Mouse (Mus musculus) embryonic fibroblast, embryonic 13.5 days (primary cell): ENCODE results near the gene 1700001C19Rik. TPM values are rescaled to one million over a fixed set of nuclear protein-coding genes. Genes with fewer than 3 reads are reported as not detected.
"Not testable (repeated sequence)": the region's sequence is repeated elsewhere in the genome, so short reads cannot be mapped to it uniquely, and the experiment has no call there.

Source experiments
- H3K27ac ChIP-seq: 2 replicates; pipeline ENCODE4 v1.5.1; 2012; ENCODE audit warnings: low read length, control low read depth, inconsistent platforms; ENCODE audit not compliant: insufficient read depth
- H3K4me1 ChIP-seq: 2 replicates; pipeline ENCODE4 v1.6.1; 2011; ENCODE audit warnings: low read length; ENCODE audit not compliant: control insufficient read depth, insufficient read depth
- H3K4me3 ChIP-seq: 2 replicates; pipeline ENCODE4 v1.5.1; 2011; ENCODE audit warnings: mild to moderate bottlenecking, control low read depth, low read length; ENCODE audit not compliant: insufficient read depth
- CTCF ChIP-seq: IDR thresholded peaks from 2 replicates; pipeline ENCODE4 v1.5.1; 2011; ENCODE audit warnings: mild to moderate bottlenecking, control low read depth, low read length, moderate library complexity, borderline replicate concordance; ENCODE audit not compliant: insufficient read depth
- POLR2A ChIP-seq: IDR thresholded peaks from 2 replicates; pipeline ENCODE4 v1.6.1; 2011; ENCODE audit warnings: low read depth, mild to moderate bottlenecking, control low read depth, low read length, moderate library complexity
- polyA plus RNA-seq: library from polyadenylated mRNA; stranded (reverse); fragments of >200 nt; gene quantifications from 2 replicates; pipeline ENCODE4 v1.2.4, GENCODE M21; 2011; ENCODE audit warnings: low read depth; ENCODE audit not compliant: missing spikeins, insufficient read length

Gene 1700001C19Rik
- polyA plus RNA-seq, 1 experiment: not detected

DNA sequence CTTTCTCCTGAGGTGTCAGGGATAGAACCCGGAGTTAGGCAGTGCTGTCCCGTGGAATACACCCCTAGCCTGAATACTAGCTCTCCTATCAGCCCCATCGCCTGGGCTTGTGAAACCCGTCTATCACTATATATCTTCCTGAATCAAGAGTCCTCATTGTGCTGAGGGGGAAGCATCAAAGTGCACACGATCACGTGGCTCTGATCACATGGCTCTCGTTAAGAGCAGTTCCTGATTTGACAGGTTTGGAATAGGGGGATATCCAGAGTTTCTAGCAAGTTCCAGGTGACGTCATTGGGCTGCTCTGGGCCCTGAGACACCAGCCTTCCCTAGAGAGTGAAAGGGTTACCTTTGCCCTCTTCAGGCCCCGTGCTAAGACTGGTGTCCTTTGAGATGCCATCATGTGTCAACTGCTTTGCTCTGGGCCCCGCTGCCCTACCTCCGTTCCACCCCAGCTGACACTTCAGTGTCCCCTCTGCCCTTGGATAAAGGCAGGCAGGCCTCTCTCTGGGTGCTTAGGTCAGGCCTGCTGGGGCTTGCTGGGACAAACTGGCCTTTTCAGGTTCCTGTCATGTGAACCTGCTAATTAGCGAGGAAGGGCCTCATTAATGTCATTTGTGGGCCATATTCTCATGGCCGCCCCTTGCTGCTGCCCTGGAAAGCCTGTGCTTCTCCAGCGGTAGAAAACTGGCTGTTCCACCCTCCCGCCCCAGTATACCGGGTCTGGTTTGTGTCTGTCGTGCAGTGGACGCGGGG lies 4.3 kb upstream of the 1700001C19Rik start:
- no peak for TF ChIP-seq POLR2A
- no peak for TF ChIP-seq CTCF

DNA sequence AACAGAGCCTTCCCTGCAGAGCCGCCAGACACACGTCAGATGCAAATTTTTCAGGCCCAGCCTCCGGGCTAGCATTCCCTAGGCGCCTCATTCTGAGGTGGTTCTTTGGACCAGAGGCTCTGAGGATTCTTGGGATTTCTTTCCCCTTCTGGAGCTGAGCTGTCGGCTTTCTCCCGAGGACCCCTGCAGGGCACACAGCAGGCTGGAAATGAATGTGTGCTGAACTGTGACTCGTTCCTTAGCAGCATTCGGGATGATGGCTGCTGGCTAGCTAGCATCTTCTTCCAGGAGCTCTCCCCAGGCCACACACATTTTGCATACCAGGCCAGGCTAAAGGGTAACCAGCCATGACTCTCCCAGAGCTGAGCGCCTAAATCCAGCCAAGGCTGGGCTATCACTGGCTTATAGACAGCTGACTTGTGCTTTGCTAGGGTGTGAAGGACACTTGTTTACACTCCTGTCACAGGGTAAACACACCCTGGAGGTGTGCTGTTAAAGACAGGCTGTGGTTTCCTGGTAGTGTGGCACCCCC lies 3.2 kb upstream of the 1700001C19Rik start:
- H3K4me1 ChIP-seq: 0 out of 2 replicates have a peak, but pooled peaks cover 4% of the 10 kb centered on the region
- H3K27ac ChIP-seq: no peak overlapping the region
- no peak overlapping the region for H3K4me3 ChIP-seq
- TF ChIP-seq POLR2A: no peak
- TF ChIP-seq CTCF: no peak

More for the DNA sequence above, 4.3 kb upstream of the 1700001C19Rik start:
- Histone ChIP-seq H3K4me3 (no peak overlapping the region), H3K27ac (no peak overlapping the region), H3K4me1 (0 out of 2 replicates have a peak, but pooled peaks cover 4% of the 10 kb centered on the region)

DNA sequence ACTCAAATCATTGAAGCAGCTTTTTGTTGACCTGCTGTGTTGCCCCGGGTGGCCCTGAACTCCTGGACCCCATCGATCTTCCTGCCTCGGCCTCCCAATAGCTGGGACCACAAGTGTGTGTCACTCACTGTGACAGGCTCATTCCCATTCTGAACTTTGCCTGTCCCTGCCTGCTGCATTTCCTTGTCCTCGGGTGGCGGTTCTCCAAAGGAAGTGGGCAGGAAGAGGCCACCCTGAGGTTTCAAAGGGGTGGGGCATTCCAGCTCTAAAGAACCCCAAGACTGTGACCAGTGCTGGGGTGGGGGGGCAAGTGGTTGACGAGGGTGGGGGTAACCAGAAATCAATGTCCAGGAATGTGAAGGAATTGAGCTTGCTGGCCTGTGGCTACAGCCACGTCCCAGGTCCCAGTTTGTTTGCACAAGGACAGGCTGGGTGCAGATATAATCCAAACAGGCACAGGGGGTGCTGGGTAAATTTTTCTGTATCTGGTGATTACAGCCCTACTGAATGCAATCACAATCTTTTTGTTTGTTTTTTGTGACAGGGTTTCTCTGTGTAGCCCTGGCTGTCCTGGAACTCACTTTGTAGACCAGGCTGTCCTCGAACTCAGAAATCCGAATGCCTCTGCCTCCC lies 2.3 kb upstream of the 1700001C19Rik start:
- Histone ChIP-seq H3K4me1 (0 out of 2 replicates have a peak, but pooled peaks cover 4% of the 10 kb centered on the region), H3K4me3 (no peak overlapping the region), H3K27ac (no peak overlapping the region)
- TF ChIP-seq CTCF (no peak), POLR2A (no peak)

DNA sequence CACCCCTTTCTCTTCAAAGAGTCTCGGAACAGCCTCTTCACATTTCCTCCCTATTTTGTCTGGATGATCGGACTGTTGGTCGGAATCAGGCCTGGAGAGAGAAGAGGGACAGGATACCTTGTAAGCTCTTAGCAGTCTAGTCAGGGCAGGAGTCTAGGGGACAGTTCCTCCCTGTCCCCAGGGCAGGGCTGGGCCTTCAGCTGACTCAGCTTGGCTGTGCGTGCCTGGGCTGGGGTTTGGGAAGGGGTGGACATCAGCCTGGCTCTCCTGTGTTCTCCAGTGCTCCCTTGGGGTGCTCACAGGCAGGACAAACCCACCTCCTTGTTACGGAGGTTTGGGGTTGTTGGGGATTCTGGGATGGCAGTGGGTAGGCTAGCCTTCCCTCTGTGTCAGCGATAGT lies 1.4 kb upstream of the 1700001C19Rik start:
- H3K27ac ChIP-seq: no peak overlapping the region
- H3K4me3 ChIP-seq: no peak overlapping the region
- 0 out of 2 replicates have a peak, but pooled peaks cover 4% of the 10 kb centered on the region for H3K4me1 ChIP-seq
- TF ChIP-seq CTCF: no peak
- no peak for TF ChIP-seq POLR2A

DNA sequence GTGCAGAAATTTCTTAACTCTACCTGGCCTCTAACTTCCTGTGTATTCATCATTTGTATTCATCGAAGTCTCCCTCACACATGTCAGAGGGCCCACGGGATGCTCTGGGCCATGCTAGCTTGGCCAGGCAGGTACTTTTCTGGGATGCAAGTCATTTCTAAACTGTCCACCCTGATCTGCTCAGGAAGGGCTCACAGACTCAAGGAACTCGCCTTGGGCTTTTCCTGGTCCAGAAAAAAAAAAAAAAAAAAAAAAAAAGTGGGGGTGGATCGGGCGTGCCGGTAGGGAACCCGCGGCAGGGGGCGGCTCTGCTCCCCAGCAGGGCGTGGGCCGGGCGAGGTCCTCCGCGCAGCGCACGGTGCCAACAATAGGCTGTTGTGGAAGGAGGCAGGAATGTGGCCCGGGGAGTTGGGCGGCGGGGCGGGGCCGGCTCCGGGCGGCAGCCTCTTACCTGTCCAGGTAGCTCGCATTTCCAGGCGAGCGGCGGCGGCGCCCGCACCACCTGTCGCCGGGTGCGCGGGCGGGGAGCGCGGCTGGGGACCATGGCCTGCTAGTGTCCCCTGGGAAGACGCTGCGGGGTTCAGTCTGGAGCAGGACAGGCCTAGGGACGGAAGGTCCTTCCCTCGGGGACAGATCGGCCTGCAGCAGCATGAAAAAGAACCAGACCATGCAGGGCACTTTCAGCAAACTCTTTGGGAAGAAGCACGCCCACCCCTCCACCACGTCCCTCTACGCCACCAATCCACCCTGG lies 845 bp downstream of the 1700001C19Rik start, which contains the start of gene AI661453:
TSS of gene AI661453 (plus strand) at position 460 of the 751 bp plus-strand sequence.
- Histone ChIP-seq H3K27ac (no peak within 1 kb of the TSS), H3K4me3 (peak within 1 kb of the TSS; percentile 32), H3K4me1 (0 out of 2 replicates have a peak, but pooled peaks cover 4% of the 10 kb centered on the region)
- TF ChIP-seq CTCF (no peak), POLR2A (no peak)

DNA sequence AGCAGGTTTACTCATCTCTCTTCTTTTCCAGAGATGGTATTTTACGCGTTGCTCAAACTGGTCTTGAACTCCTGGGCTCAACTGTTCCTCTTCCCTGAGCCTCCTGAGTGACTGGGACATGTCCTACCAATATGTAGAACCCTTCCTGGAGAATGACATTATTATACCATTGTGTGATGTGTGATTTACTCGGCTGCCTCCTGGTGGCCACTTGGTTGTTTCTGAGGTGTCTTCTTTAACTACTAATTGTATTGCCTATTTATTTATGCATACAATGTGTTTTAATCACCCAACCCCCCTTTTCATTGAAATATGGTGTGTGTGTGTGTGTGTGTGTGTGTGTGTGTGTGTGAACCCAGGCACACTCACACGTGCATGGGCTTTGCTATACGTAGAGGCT lies 6.4 kb downstream of the 1700001C19Rik start:
- H3K27ac ChIP-seq: no peak overlapping the region
- no peaks in the 10 kb centered on the region for H3K4me1 ChIP-seq
- no peak overlapping the region for H3K4me3 ChIP-seq
- TF ChIP-seq POLR2A (no peak), CTCF (no peak)

DNA sequence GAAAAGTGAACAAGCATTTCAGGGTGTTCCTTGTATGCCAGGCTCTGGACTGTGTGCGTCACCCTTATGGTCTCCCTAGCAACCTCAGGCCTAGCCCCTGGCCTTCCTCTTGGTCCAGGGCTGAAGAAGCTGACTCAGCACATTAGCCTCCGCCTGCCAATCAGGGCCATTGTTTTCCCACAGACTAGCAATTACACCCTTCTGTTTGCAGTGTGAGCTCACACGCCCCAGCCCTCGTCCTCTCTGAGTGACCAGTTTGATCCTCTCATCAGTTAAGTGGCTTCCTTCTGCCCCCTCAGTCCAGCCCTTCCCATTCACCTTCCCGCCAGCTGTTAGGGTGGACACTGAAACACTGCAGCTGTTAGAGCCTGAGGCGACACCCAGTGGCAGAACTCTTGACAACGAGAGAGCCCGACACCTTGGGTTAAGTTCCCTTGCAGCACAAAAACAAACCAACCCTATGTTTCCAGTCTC lies 8.3 kb downstream of the 1700001C19Rik start:
- Histone ChIP-seq H3K4me1 (no peaks in the 10 kb centered on the region), H3K27ac (no peak overlapping the region), H3K4me3 (no peak overlapping the region)
- TF ChIP-seq CTCF (peak; percentile 61; the same call in 1 of the 2 replicates), POLR2A (no peak)

DNA sequence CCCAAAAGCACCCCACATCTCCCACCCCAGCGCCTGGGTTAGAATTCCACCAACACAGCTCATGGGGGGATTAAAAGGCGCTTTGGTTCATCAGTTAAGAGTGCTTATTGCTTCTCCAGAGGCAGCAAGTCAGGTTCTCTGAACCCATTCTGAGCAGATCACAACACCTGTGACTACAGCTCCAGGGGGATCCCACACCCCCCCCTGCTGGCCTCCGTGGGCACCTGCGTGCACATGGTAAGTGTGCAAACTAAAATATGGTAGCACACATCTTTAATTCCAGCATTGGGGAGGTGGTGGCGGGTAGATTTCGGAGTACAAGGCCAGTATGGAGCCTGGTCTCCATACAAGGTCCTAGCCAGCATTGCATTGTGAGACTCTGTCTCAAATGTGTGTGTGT lies 9.9 kb downstream of the 1700001C19Rik start:
- no peak for TF ChIP-seq CTCF
- no peak for TF ChIP-seq POLR2A
- no peaks in the 10 kb centered on the region for H3K4me1 ChIP-seq

DNA sequence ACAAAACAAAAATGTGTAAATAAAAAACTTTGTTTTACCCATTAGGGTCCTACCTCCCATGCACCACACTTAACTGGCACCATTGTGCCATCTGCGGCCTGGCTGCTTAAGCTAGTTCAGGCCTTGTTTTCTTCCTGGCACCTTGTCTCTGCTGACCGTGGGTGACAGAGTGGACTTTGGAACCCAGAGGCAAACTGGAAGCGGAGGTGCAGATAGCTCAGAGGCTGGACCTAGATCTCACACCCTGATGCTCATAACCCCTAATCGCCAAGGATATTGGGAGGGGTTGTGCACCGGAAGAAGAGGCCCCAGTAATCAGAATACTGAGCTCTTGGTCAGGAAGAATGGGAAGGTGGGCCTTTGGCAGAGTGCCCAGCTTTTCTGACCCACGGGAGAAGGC lies 13.0 kb downstream of the 1700001C19Rik start:
- Histone ChIP-seq H3K4me1 (no peaks in the 10 kb centered on the region), H3K4me3 (no peak overlapping the region), H3K27ac (no peak overlapping the region)
- TF ChIP-seq CTCF (no peak), POLR2A (no peak)

More for the DNA sequence above, 9.9 kb downstream of the 1700001C19Rik start:
- Histone ChIP-seq H3K27ac (no peak overlapping the region), H3K4me3 (no peak overlapping the region)

DNA sequence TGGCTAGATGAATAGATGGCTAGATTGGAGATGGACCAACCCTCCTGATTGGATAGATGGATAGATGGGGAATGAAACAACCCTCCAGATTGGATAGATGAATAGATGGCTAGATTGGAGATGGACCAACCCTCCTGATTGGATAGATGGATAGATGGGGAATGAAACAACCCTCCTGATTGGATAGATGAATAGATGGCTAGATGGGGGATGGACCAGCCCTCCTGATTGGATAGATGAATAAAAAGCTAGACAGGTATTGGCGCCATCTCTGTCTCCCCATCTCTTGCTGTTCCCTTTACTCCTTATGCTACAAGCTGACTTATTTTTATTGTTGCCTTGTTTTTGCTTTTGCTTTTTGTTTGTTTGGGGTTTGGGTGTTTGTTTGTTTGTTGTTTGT lies 14.6 kb downstream of the 1700001C19Rik start:
- H3K27ac ChIP-seq, H3K4me1 ChIP-seq, H3K4me3 ChIP-seq: not testable (repeated sequence)
